Mouse (Mus musculus): ENCODE measurements at regions not wholly inside any gene's neighbourhood (a gene's known extent, or its start where the extent isn't known, plus 50 kb on each side); places are given as distances from the start of the nearest gene placed in this dataset.

GRCm38 (mm10) chr1:137352390-137353027, 392.3 kb upstream of the Nr5a2 start:
- TF ChIP-seq RCOR1 (IDR thresholded peaks at IDR 0.05; ENCODE audit: low read depth, low read length) (no peak), MAX (IDR thresholded peaks at IDR 0.05; ENCODE audit: low read length) (no peak), MAFK (IDR thresholded peaks at IDR 0.05; ENCODE audit: borderline replicate concordance, low read depth, low read length) (no peak), GATA1 (IDR thresholded peaks at IDR 0.05; ENCODE audit: low read depth, low read length) (no peak), MYB (IDR thresholded peaks at IDR 0.05; ENCODE audit: low read depth, low read length) (no peak), ZC3H11A (IDR thresholded peaks at IDR 0.05; ENCODE audit: low read depth, low read length) (no peak), MXI1 (IDR thresholded peaks at IDR 0.05; ENCODE audit: low read depth, low read length) (no peak), NELFE (IDR thresholded peaks at IDR 0.05; ENCODE audit: low read depth, low read length) (no peak), ZKSCAN1 (IDR thresholded peaks at IDR 0.05; ENCODE audit: low read depth, low read length) (no peak), BHLHE40 (IDR thresholded peaks at IDR 0.05; ENCODE audit: borderline replicate concordance, low read depth, low read length) (no peak), POLR2AphosphoS2 (IDR thresholded peaks at IDR 0.05; ENCODE audit: low read length) (no peak), MAZ (IDR thresholded peaks at IDR 0.05; ENCODE audit: low read depth, low read length) (no peak), CHD1 (IDR thresholded peaks at IDR 0.05; ENCODE audit: low read depth, low read length) (no peak), KAT2A (conservative IDR thresholded peaks at IDR 0.05; ENCODE audit: low read depth, low read length) (no peak), TAL1 (IDR thresholded peaks at IDR 0.05; ENCODE audit: low read length) (no peak), SMC3 (IDR thresholded peaks at IDR 0.05; ENCODE audit: low read depth, low read length) (no peak), RAD21 (IDR thresholded peaks at IDR 0.05; ENCODE audit: low read depth, low read length) (no peak)
- H3K27ac ChIP-seq (ENCODE audit: control insufficient read depth, low read depth, low read length) = no peak overlapping the region
- H3K79me2 ChIP-seq (ENCODE audit: control insufficient read depth, insufficient read depth, low read length, poor library complexity) = no peaks in the 10 kb centered on the region
- no peaks in the 10 kb centered on the region for H3K4me1 ChIP-seq (ENCODE audit: control insufficient read depth in 1 of 2, insufficient read depth in 2 of 2, low read length in 2 of 2)
- H3K27me3 ChIP-seq (ENCODE audit: control insufficient read depth in 1 of 2, insufficient read depth in 2 of 2, low read length in 2 of 2) = no peaks in the 10 kb centered on the region
- H3K36me3 ChIP-seq (ENCODE audit: control insufficient read depth in 1 of 2, insufficient read depth in 2 of 2, low read length in 2 of 2) = no peaks in the 10 kb centered on the region
- no peak for DNase-seq (ENCODE audit: low read depth, low spot score)
- no peak overlapping the region for H3K4me3 ChIP-seq (ENCODE audit: control insufficient read depth in 1 of 2, insufficient read depth in 1 of 2, low read depth in 2 of 2, low read length in 2 of 2)
- no peak overlapping the region for H3K9ac ChIP-seq (ENCODE audit: control insufficient read depth, low read depth, low read length, poor library complexity, severe bottlenecking)
- H3K9me3 ChIP-seq (replicated peaks; ENCODE audit: insufficient read depth, low read length) = no peaks in the 10 kb centered on the region

GRCm38 (mm10) chr1:137334137-137334536, 373.9 kb upstream of the Nr5a2 start:
- H3K4me1 ChIP-seq (ENCODE audit: control insufficient read depth in 1 of 2, insufficient read depth in 2 of 2, low read length in 2 of 2) = no peaks in the 10 kb centered on the region
- no peak for DNase-seq (ENCODE audit: low read depth, low spot score)

More at GRCm38 (mm10) chr1:137334137-137334536, 373.9 kb upstream of the Nr5a2 start:
- no peaks in the 10 kb centered on the region for H3K27me3 ChIP-seq (ENCODE audit: control insufficient read depth in 1 of 2, insufficient read depth in 2 of 2, low read length in 2 of 2)
- no peak for TF ChIP-seq GATA1 (IDR thresholded peaks at IDR 0.05; ENCODE audit: low read depth, low read length)
- no peaks in the 10 kb centered on the region for H3K79me2 ChIP-seq (ENCODE audit: control insufficient read depth, insufficient read depth, low read length, poor library complexity)
- H3K36me3 ChIP-seq (ENCODE audit: control insufficient read depth in 1 of 2, insufficient read depth in 2 of 2, low read length in 2 of 2) = no peaks in the 10 kb centered on the region
- H3K9ac ChIP-seq (ENCODE audit: control insufficient read depth, low read depth, low read length, poor library complexity, severe bottlenecking) = no peak overlapping the region
- H3K27ac ChIP-seq (ENCODE audit: control insufficient read depth, low read depth, low read length) = no peak overlapping the region
- H3K9me3 ChIP-seq (replicated peaks; ENCODE audit: insufficient read depth, low read length) = no peaks in the 10 kb centered on the region
- H3K4me3 ChIP-seq (ENCODE audit: control insufficient read depth in 1 of 2, insufficient read depth in 1 of 2, low read depth in 2 of 2, low read length in 2 of 2) = no peak overlapping the region

Measured in MEL (cell line).